Mouse (Mus musculus): ENCODE measurements around the gene Entpd8. TPM values are rescaled to one million over a fixed set of nuclear protein-coding genes. Genes with fewer than 3 reads are reported as not detected.
A peak's percentile ranks its signal among the peaks of the same experiment; 100 is the strongest.

Entpd8 gene
- not detected in 2 replicates for polyA plus RNA-seq (2015; fragmentation: Nextera tagmentation; extraction: Ambion mirVana)

DNA sequence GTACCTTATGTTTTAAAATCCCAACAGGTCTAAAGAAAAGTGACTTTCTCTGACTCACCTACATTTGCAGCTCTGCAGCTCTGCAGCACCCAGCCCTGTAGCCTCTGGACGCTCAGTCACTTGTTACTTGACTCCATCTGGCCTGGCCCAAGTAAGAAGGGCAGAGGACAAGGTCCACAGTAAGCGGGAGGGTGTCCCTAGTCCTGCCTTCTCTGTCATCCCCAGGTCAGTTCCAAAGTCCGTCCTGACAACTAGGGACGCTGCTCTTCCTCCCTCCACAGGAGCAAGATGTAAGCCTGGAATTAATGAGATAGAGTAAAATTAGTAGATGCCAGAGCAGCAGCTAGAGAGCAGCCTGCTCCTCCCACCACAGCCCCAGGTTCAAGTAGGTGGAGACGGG, at the start of gene Entpd8:
Gene Entpd8, plus strand, starts transcription at position 229 of the 400 bp plus-strand sequence.
- Histone ChIP-seq H3K9me3 (replicated peaks) (no peaks in the 10 kb centered on the region), H3K4me2 (no peak within 1 kb of the TSS), H3K4me3 (no peak within 1 kb of the TSS), H3K36me3 (ENCODE audit: poor library complexity, severe bottlenecking) (no peaks in the 10 kb centered on the region), H3K4me1 (no peaks in the 10 kb centered on the region), H3K27me3 (no peaks in the 10 kb centered on the region), H3K27ac (no peak within 1 kb of the TSS), H3K9ac (no peak within 1 kb of the TSS)
- WGBS = 66% methylated on average over 5 of the region's 5 CpGs
- no peak for ATAC-seq

DNA sequence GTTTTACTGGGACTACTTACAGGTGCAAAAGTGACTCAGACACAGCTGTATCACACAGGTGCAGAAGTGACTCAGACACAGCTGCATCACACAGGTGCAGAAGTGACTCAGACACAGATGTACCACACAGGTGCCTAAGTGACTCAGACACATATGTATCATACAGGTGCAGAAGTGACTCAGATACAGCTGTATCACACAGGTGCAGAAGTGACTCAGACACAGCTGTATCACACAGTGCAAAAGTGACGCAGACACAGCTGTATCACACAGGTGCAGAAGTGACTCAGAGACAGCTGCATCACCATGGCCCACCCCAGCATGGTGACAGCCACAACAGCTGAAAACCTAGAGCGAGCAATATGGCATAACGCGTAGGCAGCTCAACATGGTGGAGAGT, 45.1 kb upstream of the Entpd8 start:
- H3K9ac ChIP-seq = no peak overlapping the region
- no peak overlapping the region for H3K27ac ChIP-seq
- no peaks in the 10 kb centered on the region for H3K36me3 ChIP-seq (ENCODE audit: poor library complexity, severe bottlenecking)
- H3K4me2 ChIP-seq = no peak overlapping the region
- no peaks in the 10 kb centered on the region for H3K27me3 ChIP-seq
- no peaks in the 10 kb centered on the region for H3K9me3 ChIP-seq (replicated peaks)
- H3K4me3 ChIP-seq = no peak overlapping the region
- 92% methylated on average over 4 of the region's 4 CpGs for WGBS
- no peaks in the 10 kb centered on the region for H3K4me1 ChIP-seq
- no peak for ATAC-seq

DNA sequence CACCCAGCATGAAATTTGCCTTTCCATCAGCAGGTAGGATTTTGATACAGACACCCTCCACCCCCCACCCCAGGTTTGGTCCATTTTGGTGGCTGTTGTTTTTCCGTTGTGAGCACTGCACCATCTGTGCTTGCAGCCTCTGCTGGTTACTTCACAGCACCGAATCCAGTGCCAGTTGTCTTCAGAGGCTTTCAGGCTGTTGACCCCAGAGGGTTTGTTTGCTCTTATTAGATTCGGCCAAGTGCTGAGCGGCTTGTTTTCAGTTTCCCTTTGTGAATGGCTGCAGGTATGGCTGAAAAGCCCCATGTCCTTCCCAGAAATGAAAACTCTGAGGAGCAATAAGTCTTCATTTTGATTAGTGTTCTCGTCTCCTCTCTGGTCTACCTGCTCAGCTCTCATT, 40.0 kb upstream of the Entpd8 start:
- no peak overlapping the region for H3K4me2 ChIP-seq
- H3K9ac ChIP-seq = no peak overlapping the region
- 82% methylated on average over 5 of the region's 5 CpGs for WGBS
- no peak overlapping the region for H3K4me3 ChIP-seq
- no peaks in the 10 kb centered on the region for H3K9me3 ChIP-seq (replicated peaks)
- H3K27ac ChIP-seq = no peak overlapping the region
- no peaks in the 10 kb centered on the region for H3K27me3 ChIP-seq
- no peaks in the 10 kb centered on the region for H3K36me3 ChIP-seq (ENCODE audit: poor library complexity, severe bottlenecking)
- no peak for ATAC-seq
- no peaks in the 10 kb centered on the region for H3K4me1 ChIP-seq

DNA sequence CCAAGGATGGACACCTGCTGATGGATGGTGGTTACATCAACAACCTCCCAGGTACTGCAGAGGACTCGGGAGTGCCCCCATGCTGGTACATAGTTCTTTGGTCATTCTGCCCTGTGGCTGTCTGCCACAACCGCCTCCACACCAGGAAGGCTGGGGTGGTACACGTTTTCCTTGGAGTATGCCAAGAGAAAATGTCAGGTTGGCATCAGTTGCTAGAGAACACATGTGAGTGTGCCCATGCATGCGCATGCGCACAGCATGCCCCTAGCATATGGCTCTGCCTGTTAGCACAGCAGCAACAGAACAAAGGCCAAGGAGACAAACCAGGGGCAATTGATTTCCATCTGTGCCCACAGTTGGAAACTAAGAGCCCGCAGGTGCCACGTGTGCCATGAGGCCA, 29.2 kb upstream of the Entpd8 start:
- WGBS = 86% methylated on average over 7 of the region's 7 CpGs
- no peak for ATAC-seq
- H3K4me3 ChIP-seq = no peak overlapping the region

DNA sequence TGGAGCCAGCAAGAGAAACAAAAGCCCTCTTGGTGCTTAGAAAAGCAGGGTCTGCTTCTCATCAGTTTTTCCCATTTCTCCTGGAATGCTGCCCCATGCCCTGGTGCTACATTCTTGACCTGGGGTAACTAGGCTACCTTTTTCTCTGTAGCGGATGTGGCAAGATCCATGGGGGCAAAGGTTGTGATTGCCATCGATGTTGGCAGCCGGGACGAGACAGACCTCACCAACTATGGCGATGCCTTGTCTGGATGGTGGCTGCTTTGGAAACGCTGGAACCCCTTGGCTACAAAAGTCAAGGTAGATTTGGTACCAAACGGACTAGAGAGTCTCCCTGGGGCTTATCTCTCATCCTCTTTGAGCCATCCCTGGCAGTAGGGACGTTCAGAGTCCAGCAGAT, 28.7 kb upstream of the Entpd8 start:
- Histone ChIP-seq H3K9me3 (replicated peaks) (no peaks in the 10 kb centered on the region), H3K9ac (no peak overlapping the region), H3K27me3 (no peaks in the 10 kb centered on the region), H3K4me3 (no peak overlapping the region), H3K4me2 (no peak overlapping the region), H3K36me3 (ENCODE audit: poor library complexity, severe bottlenecking) (peaks cover 9% of the 10 kb centered on the region), H3K4me1 (peaks cover 19% of the 10 kb centered on the region), H3K27ac (no peak overlapping the region)
- WGBS = 90% methylated on average over 8 of the region's 8 CpGs
- no peak for ATAC-seq

More for the DNA sequence above, 29.2 kb upstream of the Entpd8 start:
- Histone ChIP-seq H3K9me3 (replicated peaks) (no peaks in the 10 kb centered on the region), H3K9ac (no peak overlapping the region), H3K27me3 (no peaks in the 10 kb centered on the region), H3K4me1 (peaks cover 14% of the 10 kb centered on the region), H3K4me2 (no peak overlapping the region), H3K36me3 (ENCODE audit: poor library complexity, severe bottlenecking) (peaks cover 4% of the 10 kb centered on the region), H3K27ac (no peak overlapping the region)

DNA sequence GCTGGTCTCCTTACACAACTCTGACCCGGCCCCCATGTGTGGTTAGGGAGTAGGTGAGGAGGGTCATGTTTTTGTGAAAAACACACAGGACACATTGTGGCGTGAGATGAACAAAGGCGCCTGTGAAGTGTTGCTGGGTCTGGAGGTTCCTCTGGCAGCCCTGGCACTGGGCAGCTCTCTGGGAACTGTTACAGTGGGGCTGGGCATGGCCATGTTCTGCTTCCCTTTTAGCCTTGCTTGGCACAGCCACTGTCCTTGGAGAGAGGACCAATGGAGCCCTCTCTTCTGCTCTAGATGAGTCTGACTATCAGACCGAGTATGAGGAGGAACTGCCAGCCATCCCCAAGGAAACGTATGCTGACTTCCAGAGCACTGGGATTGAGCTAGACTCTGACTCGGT, 27.0 kb upstream of the Entpd8 start:
- H3K4me1 ChIP-seq = peaks cover 19% of the 10 kb centered on the region
- no peak overlapping the region for H3K4me3 ChIP-seq
- no peaks in the 10 kb centered on the region for H3K27me3 ChIP-seq
- no peak overlapping the region for H3K27ac ChIP-seq
- ATAC-seq = no peak
- WGBS = 94% methylated on average over 6 of the region's 6 CpGs
- H3K4me2 ChIP-seq = no peak overlapping the region
- no peaks in the 10 kb centered on the region for H3K9me3 ChIP-seq (replicated peaks)
- no peak overlapping the region for H3K9ac ChIP-seq
- H3K36me3 ChIP-seq (ENCODE audit: poor library complexity, severe bottlenecking) = peaks cover 23% of the 10 kb centered on the region

DNA sequence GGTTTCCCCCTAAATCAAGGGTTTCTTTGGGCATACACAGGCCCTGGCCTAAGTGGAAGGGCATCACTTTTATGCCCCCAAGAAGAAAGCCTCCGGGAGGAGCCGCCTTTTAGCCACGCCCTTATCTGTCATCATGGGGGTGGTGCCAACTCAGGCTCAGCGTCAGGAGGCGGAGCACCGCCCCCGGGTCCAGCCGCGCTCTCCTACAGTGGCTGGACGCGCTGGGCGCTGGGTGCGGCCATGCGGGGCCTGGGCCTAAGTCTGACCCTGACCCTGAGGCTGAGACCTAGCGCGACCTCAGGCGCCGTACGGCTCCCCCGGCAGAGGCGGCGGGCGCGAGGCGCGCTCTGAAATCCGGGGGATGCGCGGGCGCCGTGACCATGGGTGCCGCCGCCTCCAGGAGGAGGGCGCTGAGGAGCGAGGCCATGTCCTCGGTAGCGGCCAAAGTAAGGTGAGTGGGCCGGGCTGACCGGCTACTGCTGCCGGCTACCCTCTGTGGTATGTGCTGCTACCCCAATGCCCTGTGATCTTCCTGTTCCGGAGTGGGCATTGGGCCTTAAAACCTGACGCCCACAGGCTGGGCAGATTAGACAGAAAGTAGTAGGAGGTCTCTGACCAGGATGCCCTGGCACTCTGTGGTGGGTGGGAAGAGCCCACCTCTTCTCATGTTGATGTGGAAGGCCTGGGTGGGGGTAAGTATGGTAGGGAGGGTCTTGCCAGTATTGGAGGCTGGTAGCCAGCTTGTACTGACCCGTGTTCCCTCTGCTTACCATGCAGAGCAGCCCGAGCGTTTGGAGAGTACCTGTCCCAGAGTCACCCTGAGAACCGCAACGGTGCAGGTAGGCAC, 25.7 kb upstream of the Entpd8 start, which contains the start of gene Nsmf:
Gene Nsmf, plus strand, starts transcription at position 135 of the 847 bp plus-strand sequence.
- Histone ChIP-seq H3K4me3 (peak within 1 kb of the TSS; percentile 73), H3K4me1 (peaks cover 19% of the 10 kb centered on the region), H3K4me2 (peak within 1 kb of the TSS; percentile 91), H3K9ac (peak within 1 kb of the TSS; percentile 84), H3K27me3 (no peaks in the 10 kb centered on the region), H3K36me3 (ENCODE audit: poor library complexity, severe bottlenecking) (peaks cover 36% of the 10 kb centered on the region), H3K9me3 (replicated peaks) (no peaks in the 10 kb centered on the region), H3K27ac (peak within 1 kb of the TSS; percentile 48)
- peak; percentile 90 for ATAC-seq
- WGBS = 5% methylated on average over 44 of the region's 47 CpGs

DNA sequence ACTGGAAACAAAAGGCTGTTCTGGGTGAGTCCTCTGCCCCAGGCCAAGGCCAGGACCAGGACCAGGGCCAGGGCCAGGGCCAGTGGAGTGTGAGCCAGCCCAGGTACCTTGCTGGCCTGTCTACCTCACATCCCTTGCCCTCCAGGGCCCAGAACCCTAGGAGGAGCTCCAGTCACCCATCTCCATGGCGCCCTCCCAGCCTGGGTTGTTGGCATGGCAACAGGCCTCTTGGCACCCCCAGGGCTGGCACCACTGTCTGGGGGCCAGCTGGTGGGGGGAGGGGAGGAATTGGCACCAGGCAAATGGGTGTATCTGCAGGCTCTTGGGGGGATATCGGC, 25.1 kb upstream of the Entpd8 start:
- ATAC-seq = peak; percentile 56
- Histone ChIP-seq H3K9ac (peak overlapping the region; percentile 84), H3K9me3 (replicated peaks) (no peaks in the 10 kb centered on the region), H3K4me1 (peaks cover 19% of the 10 kb centered on the region), H3K27ac (peak overlapping the region; percentile 48), H3K36me3 (ENCODE audit: poor library complexity, severe bottlenecking) (peaks cover 42% of the 10 kb centered on the region), H3K4me2 (peak overlapping the region; percentile 91), H3K4me3 (peak overlapping the region; percentile 73), H3K27me3 (no peaks in the 10 kb centered on the region)
- 29% methylated on average over 2 of the region's 2 CpGs for WGBS

DNA sequence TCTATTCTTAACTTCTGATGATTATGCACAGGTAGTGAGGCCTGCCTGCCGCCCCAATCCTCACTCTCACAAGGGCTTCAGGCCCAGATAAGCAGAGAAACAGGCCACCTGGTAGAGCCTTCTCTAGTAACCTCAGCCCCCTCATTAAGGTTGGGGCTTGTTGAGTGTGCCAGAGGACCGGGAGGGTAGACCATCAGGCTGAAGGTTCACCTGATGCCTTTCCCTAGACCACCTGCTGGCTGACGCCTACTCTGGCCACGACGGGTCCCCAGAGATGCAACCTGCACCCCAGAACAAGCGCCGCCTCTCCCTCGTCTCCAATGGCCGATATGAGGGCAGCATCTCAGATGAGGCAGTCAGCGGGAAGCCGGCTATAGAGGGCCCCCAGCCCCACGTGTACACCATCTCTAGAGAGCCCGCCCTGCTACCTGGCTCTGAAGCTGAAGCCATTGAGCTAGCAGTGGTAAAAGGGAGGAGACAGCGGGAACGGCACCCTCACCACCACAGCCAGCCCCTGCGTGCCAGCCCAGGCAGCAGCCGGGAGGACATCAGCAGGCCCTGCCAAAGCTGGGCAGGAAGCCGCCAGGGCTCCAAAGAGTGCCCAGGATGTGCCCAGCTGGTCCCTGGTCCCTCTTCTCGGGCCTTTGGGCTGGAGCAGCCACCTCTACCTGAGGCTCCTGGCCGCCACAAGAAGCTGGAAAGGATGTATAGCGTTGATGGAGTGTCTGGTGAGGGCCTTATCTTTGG, 24.5 kb upstream of the Entpd8 start:
- Histone ChIP-seq H3K4me1 (peaks cover 19% of the 10 kb centered on the region), H3K9me3 (replicated peaks) (no peaks in the 10 kb centered on the region), H3K36me3 (ENCODE audit: poor library complexity, severe bottlenecking) (peaks cover 48% of the 10 kb centered on the region), H3K9ac (peak overlapping the region; percentile 84), H3K27ac (peak overlapping the region; percentile 48), H3K4me3 (peak overlapping the region; percentile 73), H3K4me2 (peak overlapping the region; percentile 91), H3K27me3 (no peaks in the 10 kb centered on the region)
- ATAC-seq = no peak; the same call in 1 of the 2 replicates
- WGBS = 91% methylated on average over 21 of the region's 21 CpGs

DNA sequence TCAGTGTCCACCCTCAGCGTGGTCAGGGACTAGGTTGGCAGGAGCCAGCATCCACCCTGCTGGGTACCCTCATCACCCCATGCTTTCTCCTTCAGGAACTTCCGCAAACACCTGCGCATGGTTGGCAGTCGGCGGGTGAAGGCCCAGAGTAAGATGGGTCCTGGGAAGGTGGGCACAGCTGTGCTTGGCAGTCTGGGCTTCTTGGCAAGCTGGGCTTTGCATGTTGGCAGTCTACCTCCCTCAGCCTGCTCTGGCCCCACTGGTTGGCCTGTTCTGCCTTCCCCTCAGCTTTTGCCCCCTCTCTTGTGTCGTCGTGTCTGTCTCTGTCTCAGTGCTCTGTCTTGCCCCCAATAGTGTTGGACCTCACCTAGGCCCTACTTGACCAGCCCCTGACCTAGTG, 21.2 kb upstream of the Entpd8 start:
- Histone ChIP-seq H3K36me3 (ENCODE audit: poor library complexity, severe bottlenecking) (peaks cover 76% of the 10 kb centered on the region), H3K9ac (no peak overlapping the region), H3K4me3 (no peak overlapping the region), H3K27ac (no peak overlapping the region), H3K4me2 (no peak overlapping the region), H3K9me3 (replicated peaks) (no peaks in the 10 kb centered on the region), H3K27me3 (no peaks in the 10 kb centered on the region), H3K4me1 (peaks cover 19% of the 10 kb centered on the region)
- WGBS = 91% methylated on average over 7 of the region's 7 CpGs
- no peak for ATAC-seq

DNA sequence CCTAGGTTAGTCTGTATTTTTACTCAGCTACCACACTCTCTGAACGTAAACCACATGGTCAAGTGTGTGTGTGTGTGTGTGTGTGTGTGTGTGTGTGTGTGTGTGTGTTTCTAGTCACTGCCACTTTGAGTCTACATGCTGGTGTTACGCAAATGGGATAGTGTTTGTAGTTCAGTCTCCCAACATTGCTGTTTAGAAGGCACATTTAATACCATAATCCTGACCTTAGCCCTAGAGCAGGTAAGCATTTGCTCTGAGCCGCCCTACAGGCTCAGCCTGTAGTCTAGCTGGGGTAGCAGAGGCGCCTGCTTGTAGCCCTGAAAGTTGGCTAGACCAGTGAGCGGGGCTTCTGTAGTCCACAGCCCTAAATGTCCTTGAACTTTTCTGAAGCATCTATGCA, 16.6 kb upstream of the Entpd8 start:
- Histone ChIP-seq H3K4me3 (no peak overlapping the region), H3K27me3 (no peaks in the 10 kb centered on the region), H3K9me3 (replicated peaks) (no peaks in the 10 kb centered on the region), H3K4me1 (no peaks in the 10 kb centered on the region), H3K27ac (no peak overlapping the region), H3K4me2 (no peak overlapping the region), H3K9ac (no peak overlapping the region), H3K36me3 (ENCODE audit: poor library complexity, severe bottlenecking) (peaks cover 49% of the 10 kb centered on the region)
- WGBS = 94% methylated on average over 5 of the region's 5 CpGs
- ATAC-seq = no peak

DNA sequence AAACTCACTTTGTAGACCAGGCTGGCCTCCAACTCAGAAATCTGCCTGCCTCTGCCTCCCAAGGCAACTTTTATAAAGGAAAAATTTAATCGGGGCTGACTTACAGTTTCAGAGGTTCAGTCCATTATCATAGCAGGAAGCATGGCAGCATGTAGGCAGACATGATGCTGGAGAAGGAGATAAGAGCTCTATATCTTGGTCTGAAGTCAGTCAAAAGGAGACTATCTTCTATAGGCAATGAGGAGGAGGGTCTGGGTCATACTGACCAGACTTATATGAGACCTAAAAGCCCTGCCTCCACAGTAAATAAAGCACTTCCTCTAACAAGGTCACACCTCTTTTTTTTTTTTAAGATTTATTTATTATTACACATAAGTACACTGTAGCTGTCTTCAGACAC, 15.8 kb upstream of the Entpd8 start:
- ATAC-seq = no peak
- Histone ChIP-seq H3K9ac (no peak overlapping the region), H3K4me1 (no peaks in the 10 kb centered on the region), H3K27me3 (no peaks in the 10 kb centered on the region), H3K4me3 (no peak overlapping the region), H3K9me3 (replicated peaks) (no peaks in the 10 kb centered on the region), H3K27ac (no peak overlapping the region), H3K4me2 (no peak overlapping the region), H3K36me3 (ENCODE audit: poor library complexity, severe bottlenecking) (peaks cover 41% of the 10 kb centered on the region)
- 93% methylated on average over 1 of the region's 1 CpGs for WGBS
